Mouse (Mus musculus) hindbrain, embryonic 10.5 days (tissue): Measurements from ENCODE around the gene 1700001O22Rik. TPM values are rescaled to one million over a fixed set of nuclear protein-coding genes. Genes with fewer than 3 reads are reported as not detected.

Source experiments
- DNase-seq: peaks from one replicate; pipeline ENCODE4 v3.0.0-alpha.2; 2017; ENCODE audit warnings: low spot score
- H3K27ac ChIP-seq: fragments of 300-500 bp; sonication (generic); 2 replicates; pipeline ENCODE4 v1.5.1; 2016; ENCODE audit warnings: mild to moderate bottlenecking, moderate library complexity
- H3K27me3 ChIP-seq: fragments of 300-500 bp; sonication (generic); 2 replicates; pipeline ENCODE4 v1.6.1; 2016; ENCODE audit warnings: mild to moderate bottlenecking; ENCODE audit not compliant: poor library complexity, insufficient read depth, severe bottlenecking
- H3K36me3 ChIP-seq: fragments of 300-500 bp; sonication (generic); 2 replicates; pipeline ENCODE4 v1.6.1; 2016; ENCODE audit warnings: mild to moderate bottlenecking, moderate library complexity
- H3K4me1 ChIP-seq: fragments of 300-500 bp; sonication (generic); replicated peaks from 2 replicates; pipeline ENCODE4 v1.6.1; 2016; ENCODE audit warnings: mild to moderate bottlenecking
- H3K4me3 ChIP-seq: fragments of 300-500 bp; sonication (generic); 2 replicates; pipeline ENCODE4 v1.5.1; 2016; ENCODE audit warnings: mild to moderate bottlenecking, moderate library complexity
- H3K9me3 ChIP-seq: fragments of 300-500 bp; sonication (generic); 2 replicates; pipeline ENCODE4 v1.6.1; 2016; ENCODE audit warnings: mild to moderate bottlenecking, moderate library complexity
- WGBS: fragments of 180-500 bp; shearing (Covaris S2); methylation state at CpG from one replicate; pipeline ENCODE4 v1.1.7; 2016; 5-methylcytosine and 5-hydroxymethylcytosine counted together
- polyA plus RNA-seq: library from polyadenylated mRNA; unstranded; fragments of >200 nt; fragmentation: Nextera tagmentation; extraction: Ambion mirVana; gene quantifications from 2 replicates; pipeline ENCODE4 v1.2.1, GENCODE M21; 2016

1700001O22Rik gene
- polyA plus RNA-seq, 1 experiment from 2014 or later: 3.1 TPM

DNA sequence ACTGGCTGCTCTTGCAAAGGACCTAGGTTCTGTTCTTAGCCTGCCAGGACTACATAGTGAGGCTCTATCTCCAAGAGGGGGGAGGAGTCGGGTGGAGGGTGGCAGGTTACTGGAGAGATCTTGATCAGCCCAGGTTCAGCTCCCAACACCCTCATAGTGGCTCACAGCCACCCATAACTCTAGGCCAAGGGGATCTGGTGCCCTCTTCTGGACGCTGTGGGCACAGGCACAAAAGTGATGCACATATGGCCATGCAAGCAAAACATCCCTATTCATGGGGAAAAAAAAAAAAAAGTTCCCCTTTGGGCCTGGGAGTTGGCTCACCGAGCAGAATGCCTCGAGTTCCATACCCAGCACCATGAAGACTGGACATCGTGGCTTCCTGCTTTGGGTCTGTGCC is 25.9 kb upstream of the 1700001O22Rik start:
- Histone ChIP-seq H3K4me1 (peaks cover 56% of the 10 kb centered on the region), H3K4me3 (no peak overlapping the region), H3K36me3 (peaks cover 26% of the 10 kb centered on the region), H3K27ac (0 out of 2 replicates have a peak overlapping the region, but pooled peaks have one; percentile 36), H3K27me3 (no peaks in the 10 kb centered on the region), H3K9me3 (no peaks in the 10 kb centered on the region)
- peak; percentile 58 for DNase-seq
- WGBS: 45% methylated on average over 5 of the region's 5 CpGs

- Histone ChIP-seq H3K9me3 (no peaks in the 10 kb centered on the region), H3K4me3 (peak overlapping the region; percentile 100), H3K36me3 (peaks cover 40% of the 10 kb centered on the region), H3K4me1 (peaks cover 48% of the 10 kb centered on the region), H3K27me3 (no peaks in the 10 kb centered on the region), H3K27ac (peak overlapping the region; percentile 89)
- peak; percentile 95 for DNase-seq
- under 1% methylated on average over 63 of the region's 63 CpGs for WGBS
Observed at GRCm38 (mm10) chr2:30827749-30828475, 24.5 kb upstream of the 1700001O22Rik start.

GRCm38 (mm10) chr2:30826825-30827748 is 23.6 kb upstream of the 1700001O22Rik start:
- WGBS: 38% methylated on average over 26 of the region's 26 CpGs
- Histone ChIP-seq H3K4me3 (peak overlapping the region; percentile 100), H3K36me3 (peaks cover 48% of the 10 kb centered on the region), H3K9me3 (no peaks in the 10 kb centered on the region), H3K4me1 (peaks cover 48% of the 10 kb centered on the region), H3K27me3 (no peaks in the 10 kb centered on the region), H3K27ac (peak overlapping the region; percentile 89)
- no peak for DNase-seq

GRCm38 (mm10) chr2:30823385-30824153 is 20.1 kb upstream of the 1700001O22Rik start:
- Histone ChIP-seq H3K4me3 (no peak overlapping the region), H3K27me3 (no peaks in the 10 kb centered on the region), H3K36me3 (peaks cover 83% of the 10 kb centered on the region), H3K4me1 (peaks cover 28% of the 10 kb centered on the region), H3K27ac (no peak overlapping the region), H3K9me3 (peaks cover 9% of the 10 kb centered on the region)
- 84% methylated on average over 13 of the region's 13 CpGs for WGBS
- DNase-seq: no peak

DNA sequence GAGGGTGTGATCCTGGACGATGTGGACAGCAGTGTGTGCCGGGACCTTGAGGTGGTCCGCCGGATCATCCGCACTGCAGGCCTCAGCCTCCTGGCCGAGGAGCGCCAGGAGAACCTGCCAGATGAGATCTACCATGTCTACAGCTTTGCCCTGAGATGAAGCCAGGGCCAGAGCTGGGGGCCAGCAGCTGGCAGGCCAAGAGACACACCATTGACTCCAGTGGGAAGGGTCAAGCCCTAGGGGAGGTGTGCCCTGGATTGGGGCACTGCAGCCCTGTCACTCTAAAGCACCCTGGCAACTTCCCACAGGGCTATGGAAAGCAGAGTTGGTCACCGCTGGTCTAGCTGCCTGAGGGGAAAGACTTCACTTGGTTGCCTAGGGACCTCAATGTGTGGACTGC is 19.0 kb upstream of the 1700001O22Rik start:
- peaks cover 21% of the 10 kb centered on the region for H3K4me1 ChIP-seq
- H3K36me3 ChIP-seq: peaks cover 95% of the 10 kb centered on the region
- WGBS: 97% methylated on average over 8 of the region's 8 CpGs
- peaks cover 9% of the 10 kb centered on the region for H3K9me3 ChIP-seq
- no peak overlapping the region for H3K27ac ChIP-seq
- H3K27me3 ChIP-seq: no peaks in the 10 kb centered on the region
- H3K4me3 ChIP-seq: no peak overlapping the region
- DNase-seq: no peak

GRCm38 (mm10) chr2:30821073-30821472 is 17.6 kb upstream of the 1700001O22Rik start:
- H3K36me3 ChIP-seq: peaks cover 98% of the 10 kb centered on the region
- no peak overlapping the region for H3K27ac ChIP-seq
- peaks cover 9% of the 10 kb centered on the region for H3K9me3 ChIP-seq
- DNase-seq: no peak
- 96% methylated on average over 3 of the region's 3 CpGs for WGBS
- no peaks in the 10 kb centered on the region for H3K27me3 ChIP-seq
- peaks cover 8% of the 10 kb centered on the region for H3K4me1 ChIP-seq
- no peak overlapping the region for H3K4me3 ChIP-seq

DNA sequence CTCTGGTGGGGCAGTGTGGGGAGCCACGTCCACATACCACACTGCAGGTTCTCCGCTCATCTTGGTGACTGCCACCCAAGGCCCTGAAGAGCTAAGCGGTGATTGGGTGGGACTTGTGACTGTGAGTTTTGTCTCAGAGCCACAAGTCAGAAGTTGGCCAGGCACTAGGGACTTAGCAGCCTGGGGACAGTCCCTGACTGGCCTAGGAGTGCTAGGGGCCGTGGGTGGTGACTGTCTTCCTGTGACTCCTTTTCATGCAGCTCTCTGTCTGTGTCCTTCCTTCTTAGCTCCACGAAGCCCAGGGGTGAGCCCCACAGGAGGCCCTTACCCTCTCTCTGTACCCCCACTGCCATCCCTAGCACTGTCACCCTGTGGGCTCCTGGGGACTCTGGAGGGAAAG is 16.4 kb upstream of the 1700001O22Rik start:
- peaks cover 9% of the 10 kb centered on the region for H3K9me3 ChIP-seq
- WGBS: 94% methylated on average over 5 of the region's 5 CpGs

DNA sequence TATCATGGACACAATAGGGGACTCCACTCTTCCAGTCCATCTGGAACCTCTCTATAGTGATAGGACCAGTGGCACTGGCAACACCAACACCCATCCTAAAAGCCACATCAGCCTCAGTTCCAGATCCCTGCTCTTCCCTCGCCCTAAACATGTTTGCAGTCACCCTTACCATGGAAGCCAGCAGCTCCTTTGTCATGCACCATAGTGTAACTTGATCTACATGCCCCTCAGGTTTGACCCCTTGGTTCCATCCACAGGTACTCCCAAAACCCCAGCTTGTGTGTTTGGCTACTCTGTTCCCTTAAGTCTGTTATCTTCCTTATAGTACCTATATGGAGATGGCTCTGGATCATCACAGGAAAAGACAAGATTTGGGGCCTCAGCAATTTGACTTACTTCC is 12.9 kb upstream of the 1700001O22Rik start:
- H3K4me3 ChIP-seq: no peak overlapping the region
- H3K36me3 ChIP-seq: peaks cover 98% of the 10 kb centered on the region
- no peak for DNase-seq
- H3K27ac ChIP-seq: no peak overlapping the region
- 87% methylated on average over 1 of the region's 1 CpGs for WGBS
- H3K4me1 ChIP-seq: 0 out of 2 replicates have a peak, but pooled peaks cover 2% of the 10 kb centered on the region
- peaks cover 9% of the 10 kb centered on the region for H3K9me3 ChIP-seq
- no peaks in the 10 kb centered on the region for H3K27me3 ChIP-seq

More for the DNA sequence above, 16.4 kb upstream of the 1700001O22Rik start:
- H3K27ac ChIP-seq: no peak overlapping the region
- H3K27me3 ChIP-seq: no peaks in the 10 kb centered on the region
- no peak for DNase-seq
- H3K4me3 ChIP-seq: 0 out of 2 replicates have a peak overlapping the region, but pooled peaks have one; percentile 9
- H3K36me3 ChIP-seq: peaks cover 98% of the 10 kb centered on the region
- peaks cover 8% of the 10 kb centered on the region for H3K4me1 ChIP-seq

DNA sequence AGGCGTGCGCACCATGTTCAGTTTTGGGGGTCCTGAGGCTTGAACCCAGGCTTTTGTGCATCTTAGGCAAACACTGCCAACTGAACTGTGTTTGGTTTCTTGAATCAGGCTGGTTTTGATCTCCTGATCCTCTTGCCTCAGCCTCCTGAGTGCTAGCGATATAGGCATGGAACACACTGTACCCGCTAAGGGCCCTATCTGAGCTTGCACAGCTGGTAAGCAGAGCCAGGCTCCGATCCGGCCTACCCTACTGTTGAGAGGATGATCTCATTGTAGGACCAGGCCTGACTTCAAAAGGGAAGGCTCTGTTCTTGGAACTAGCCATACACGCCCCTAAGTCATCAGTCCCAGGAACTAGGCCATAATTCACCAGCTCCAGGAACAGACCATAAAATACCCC is 7.1 kb upstream of the 1700001O22Rik start:
- no peak overlapping the region for H3K4me3 ChIP-seq
- H3K27ac ChIP-seq: no peak overlapping the region
- no peaks in the 10 kb centered on the region for H3K9me3 ChIP-seq
- H3K36me3 ChIP-seq: peaks cover 58% of the 10 kb centered on the region
- no peak for DNase-seq
- WGBS: 93% methylated on average over 7 of the region's 7 CpGs
- no peaks in the 10 kb centered on the region for H3K27me3 ChIP-seq
- peaks cover 34% of the 10 kb centered on the region for H3K4me1 ChIP-seq

DNA sequence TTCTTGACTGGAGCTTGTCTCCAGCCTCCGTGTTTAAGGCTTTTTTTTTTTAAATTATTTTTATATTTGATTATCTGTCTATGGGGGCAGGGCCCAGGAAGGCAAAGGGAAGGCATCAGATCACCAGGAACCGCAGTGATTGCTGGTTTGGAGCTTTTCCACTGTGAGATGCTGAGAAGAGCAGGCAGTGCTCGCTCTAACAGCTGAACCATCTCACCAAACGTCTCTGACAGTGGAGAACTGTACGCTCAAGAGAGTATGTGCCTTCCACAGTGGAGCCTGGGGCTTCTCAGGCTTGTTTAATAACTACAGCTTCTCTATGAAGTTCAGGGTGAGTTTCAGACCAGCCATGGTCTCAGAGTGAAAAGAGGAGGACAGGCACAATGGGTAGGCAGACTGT is 6.0 kb upstream of the 1700001O22Rik start:
- Histone ChIP-seq H3K36me3 (peaks cover 47% of the 10 kb centered on the region), H3K4me3 (peak overlapping the region; percentile 35), H3K27ac (no peak overlapping the region), H3K4me1 (peaks cover 34% of the 10 kb centered on the region), H3K27me3 (no peaks in the 10 kb centered on the region), H3K9me3 (no peaks in the 10 kb centered on the region)
- WGBS: 90% methylated on average over 5 of the region's 5 CpGs
- DNase-seq: no peak

GRCm38 (mm10) chr2:30808296-30808655 is 4.8 kb upstream of the 1700001O22Rik start:
- Histone ChIP-seq H3K4me3 (peak overlapping the region; percentile 66), H3K27ac (peak overlapping the region; percentile 90), H3K27me3 (peaks cover 7% of the 10 kb centered on the region), H3K9me3 (no peaks in the 10 kb centered on the region), H3K36me3 (peaks cover 35% of the 10 kb centered on the region), H3K4me1 (peaks cover 34% of the 10 kb centered on the region)
- DNase-seq: no peak
- WGBS: 10% methylated on average over 10 of the region's 10 CpGs

- Histone ChIP-seq H3K27me3 (peaks cover 12% of the 10 kb centered on the region), H3K4me3 (peak within 1 kb of the TSS; percentile 66), H3K36me3 (peaks cover 30% of the 10 kb centered on the region), H3K9me3 (no peaks in the 10 kb centered on the region), H3K27ac (peak within 1 kb of the TSS; percentile 90), H3K4me1 (peaks cover 38% of the 10 kb centered on the region)
- under 1% methylated on average over 44 of the region's 44 CpGs for WGBS
- peak; percentile 100 for DNase-seq
Observed at GRCm38 (mm10) chr2:30807648-30808295, 4.3 kb upstream of the 1700001O22Rik start, which contains the start of gene Ntmt1. TSS of gene Ntmt1 (plus strand) at chr2:30807826.
